In the genomic region with DNA sequence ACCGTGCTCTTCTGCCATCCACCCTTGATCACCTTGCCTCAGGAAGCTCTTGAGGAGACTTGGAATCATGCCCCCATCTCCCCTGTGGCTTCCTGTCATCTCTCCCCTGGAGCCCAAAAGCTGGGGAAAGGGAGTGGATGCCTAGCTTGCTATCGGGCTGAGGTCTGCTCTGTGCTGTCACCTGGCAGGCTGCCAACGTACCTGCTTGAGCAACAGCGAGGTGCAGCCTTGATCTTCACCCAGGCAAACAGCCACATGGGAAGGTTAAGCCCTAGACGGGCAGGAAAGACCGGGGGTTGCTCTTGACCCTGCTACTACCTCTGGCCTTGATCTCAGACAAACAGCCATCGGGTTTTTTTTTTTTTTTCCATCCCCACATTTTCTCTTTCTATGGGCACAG, we compare ENCODE assay signal across 9 mouse cellular contexts.
DNase-seq lines count a peak whose midpoint lies in the region; ATAC-seq and TF ChIP-seq lines count a peak whose summit lies in the region.
"Had no signal": no experiment of that assay in that cellular context is flagged by ENCODE, and none has a peak within 500 bp of the region (broad histone marks: within the 10 kb centered on the region; RNA-seq: fewer than 3 reads in every experiment).

No protein-coding gene starts in this region.

- H3K4me2 ChIP-seq in CH12.LX (ENCODE audit: insufficient read depth, low read depth, poor library complexity, severe bottlenecking) = no peak overlapping the region
- H3K4me2 ChIP-seq in intestine, embryonic 14.5 days (ENCODE audit: low read length) = no peak overlapping the region
- no peak overlapping the region for H3K4me2 ChIP-seq in liver, embryonic 15.5 days

- in situ Hi-C loops in CH12.LX (cut with MboI; ENCODE audit: low pct_ligation_motif_present, low pct_unique_long_range_greater_than_20kb, low sequenced_read_pairs) = no loop called here

- dilution Hi-C loops in CH12.LX (cut with MboI; ENCODE audit: extremely low pct_ligation_motif_present, extremely low pct_unique_long_range_greater_than_20kb, low sequenced_read_pairs) = no loop called here

- H3K27me3 ChIP-seq in heart, embryonic 10.5 days (ENCODE audit: insufficient read depth, poor library complexity, severe bottlenecking) = peaks cover 8% of the 10 kb centered on the region; the same call in 1 of the 2 replicates
- H3K27me3 ChIP-seq in CH12.LX (replicated peaks) = peaks cover 4% of the 10 kb centered on the region
- no peaks in the 10 kb centered on the region for H3K27me3 ChIP-seq in intestine, embryonic 14.5 days (replicated peaks; ENCODE audit: control insufficient read depth, insufficient read depth, low read length)
- H3K27me3 ChIP-seq in liver, embryonic 15.5 days = no peaks in the 10 kb centered on the region

- TF ChIP-seq RAD21 in CH12.LX (IDR thresholded peaks at IDR 0.05; ENCODE audit: low read depth, low read length) = no peak

- ATAC-seq in intestine, embryonic 14.5 days (replicated peaks; ENCODE audit: low FRiP score, low TSS enrichment, low read depth) = peak; percentile 67; the same call in 1 of the 2 replicates
- peak; percentile 60 for ATAC-seq in liver, embryonic 15.5 days (ENCODE audit: insufficient read depth)

- no peak for TF ChIP-seq POLR2A in CH12.LX (IDR thresholded peaks at IDR 0.05; ENCODE audit: low read depth, low read length)

- no peak overlapping the region for H3K9ac ChIP-seq in CH12.LX (ENCODE audit: insufficient read depth, low read depth)
- H3K9ac ChIP-seq in intestine, embryonic 14.5 days (ENCODE audit: low read length) = no peak overlapping the region
- H3K9ac ChIP-seq in liver, embryonic 15.5 days = no peak overlapping the region

- H3K79me2 ChIP-seq in CH12.LX (replicated peaks; ENCODE audit: control insufficient read depth, extremely low read depth, insufficient read depth, poor library complexity, severe bottlenecking) = no peaks in the 10 kb centered on the region

- TF ChIP-seq CTCF in CH12.LX (conservative IDR thresholded peaks at IDR 0.05 in 1 of 2, IDR thresholded peaks at IDR 0.05 in 1 of 2; ENCODE audit: low read depth in 2 of 2, low read length in 2 of 2) = no peak

- H3K9me3 ChIP-seq in heart, embryonic 10.5 days = no peaks in the 10 kb centered on the region
- no peaks in the 10 kb centered on the region for H3K9me3 ChIP-seq in CH12.LX (replicated peaks; ENCODE audit: low read length)
- H3K9me3 ChIP-seq in intestine, embryonic 14.5 days (ENCODE audit: control insufficient read depth, low read length) = no peaks in the 10 kb centered on the region
- H3K9me3 ChIP-seq in liver, embryonic 15.5 days (replicated peaks) = no peaks in the 10 kb centered on the region

- no peaks in the 10 kb centered on the region for H3K36me3 ChIP-seq in heart, embryonic 10.5 days
- no peaks in the 10 kb centered on the region for H3K36me3 ChIP-seq in CH12.LX (replicated peaks in 1 of 2; ENCODE audit: control insufficient read depth in 1 of 2, insufficient read depth in 1 of 2, low read length in 1 of 2)
- H3K36me3 ChIP-seq in intestine, embryonic 14.5 days (ENCODE audit: control insufficient read depth, insufficient read depth, low read length) = no peaks in the 10 kb centered on the region
- no peaks in the 10 kb centered on the region for H3K36me3 ChIP-seq in liver, embryonic 15.5 days (replicated peaks)

- H3K4me3 ChIP-seq in heart, embryonic 10.5 days = no peak overlapping the region
- no peak overlapping the region for H3K4me3 ChIP-seq in CH12.LX (replicated peaks in 1 of 3; ENCODE audit: low read depth in 2 of 3, low read length in 2 of 3, poor library complexity in 1 of 3)
- no peak overlapping the region for H3K4me3 ChIP-seq in intestine, embryonic 14.5 days (ENCODE audit: low read depth, low read length)
- no peak overlapping the region for H3K4me3 ChIP-seq in liver, embryonic 15.5 days (replicated peaks)

- WGBS in heart, embryonic 10.5 days = 53% methylated on average over 7 of the region's 7 CpGs
- whole genome bisulfite sequencing in intestine, embryonic 14.5 days = 22% methylated on average over 7 of the region's 7 CpGs
- WGBS in liver, embryonic 15.5 days (ENCODE audit: insufficient replicate concordance) = 51% methylated on average over 7 of the region's 7 CpGs

- peaks cover 27% of the 10 kb centered on the region for H3K4me1 ChIP-seq in heart, embryonic 10.5 days
- H3K4me1 ChIP-seq in CH12.LX (ENCODE audit: control insufficient read depth in 1 of 2, insufficient read depth in 2 of 2) = peaks cover 4 to 13% of the 10 kb centered on the region in 2 experiments; a peak in 3 of 4 replicates
- H3K4me1 ChIP-seq in intestine, embryonic 14.5 days (replicated peaks; ENCODE audit: control insufficient read depth, insufficient read depth, low read length) = peaks cover 34% of the 10 kb centered on the region
- H3K4me1 ChIP-seq in liver, embryonic 15.5 days (replicated peaks) = 0 out of 2 replicates have a peak, but pooled peaks cover 4% of the 10 kb centered on the region

- no peak for TF ChIP-seq EP300 in CH12.LX (IDR thresholded peaks at IDR 0.05; ENCODE audit: low read length)

- peak overlapping the region; percentile 48; the same call in 1 of the 2 replicates for H3K27ac ChIP-seq in heart, embryonic 10.5 days
- no peak overlapping the region for H3K27ac ChIP-seq in CH12.LX (ENCODE audit: insufficient read depth, low read depth)
- H3K27ac ChIP-seq in intestine, embryonic 14.5 days (ENCODE audit: low read depth) = peak overlapping the region; percentile 38
- H3K27ac ChIP-seq in liver, embryonic 15.5 days (replicated peaks) = no peak overlapping the region

- DNase-seq in heart, embryonic 10.5 days (ENCODE audit: low spot score) = no peak
- DNase-seq in heart, adult 11 months = no peak
- DNase-seq in CH12.LX (ENCODE audit: extremely low read depth) = no peak
- DNase-seq in intestine, embryonic 14.5 days (ENCODE audit: low spot score) = peak; percentile 69
- DNase-seq in yolk sac, embryonic 10.5 days (ENCODE audit: low spot score) = no peak
- DNase-seq in right cerebral cortex, adult 2 months (ENCODE audit: low spot score in 2 of 2) = no peak
- DNase-seq in thymus, postnatal 36 days = no peak
- DNase-seq: B cell, adult 2 months had no signal

TF ChIP-seq in CH12.LX, 34 proteins besides CTCF, POLR2A, EP300 and RAD21:
- peak; percentile 57; the same call in 1 of the 2 replicates for TF ChIP-seq ZNF384 (IDR thresholded peaks at IDR 0.05; ENCODE audit: low read depth, low read length)
- TF ChIP-seq USF1 (IDR thresholded peaks at IDR 0.05; ENCODE audit: low read depth, low read length) = no peak

Comparison
In these comparisons a context has a peak if more than half of its experiments do, and no peak if none do; other contexts are left out.
1. H3K27ac ChIP-seq: peak in heart, embryonic 10.5 days (single experiment) and intestine, embryonic 14.5 days (single experiment); none in CH12.LX (single experiment) and liver, embryonic 15.5 days (single experiment).